Mouse (Mus musculus): ENCODE measurements around the gene Asb2.

DNA sequence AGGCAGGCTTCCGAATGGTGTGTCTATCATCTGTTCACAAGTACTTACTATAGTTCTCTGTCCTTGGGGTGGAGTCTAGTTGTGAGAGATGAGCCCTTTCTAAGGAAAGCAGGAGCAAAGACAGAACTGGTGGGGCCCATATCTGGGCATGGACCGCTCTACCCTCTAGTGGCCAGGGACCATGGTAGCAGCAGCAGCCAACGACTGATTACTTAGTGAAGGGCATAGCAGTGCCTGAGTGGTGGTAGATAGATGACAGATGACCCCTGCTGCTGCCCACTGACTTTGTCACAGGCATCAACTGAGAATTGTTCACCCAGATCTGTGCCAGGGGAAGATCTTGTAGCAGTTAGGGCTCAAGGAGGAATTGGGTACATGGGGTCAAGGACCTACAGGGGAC lies 33.0 kb downstream of the Asb2 start:
- TF ChIP-seq GATA1 (IDR thresholded peaks at IDR 0.05; ENCODE audit: borderline replicate concordance, low read length) (no peak), FLI1 (IDR thresholded peaks at IDR 0.05; ENCODE audit: low read length) (no peak)
